Mouse (Mus musculus): ENCODE data around the gene Atp2b1. TPM values are rescaled to one million over a fixed set of nuclear protein-coding genes. Genes with fewer than 3 reads are reported as not detected.

Atp2b1 gene
- total RNA-seq, 1 experiment = 66.8 TPM

- Histone ChIP-seq H3K9me3 (ENCODE audit: control insufficient read depth, insufficient read depth, low read depth, low read length) (no peaks in the 10 kb centered on the region), H3K27ac (ENCODE audit: insufficient read depth, low read depth, low read length, poor library complexity, severe bottlenecking) (no peak overlapping the region), H3K4me3 (ENCODE audit: insufficient read depth in 1 of 2, low read depth in 1 of 2, low read length in 2 of 2, poor library complexity in 1 of 2, severe bottlenecking in 1 of 2) (no peak overlapping the region), H3K4me1 (ENCODE audit: control insufficient read depth in 2 of 2, insufficient read depth in 2 of 2, low read length in 2 of 2, poor library complexity in 1 of 2) (no peaks in the 10 kb centered on the region; a peak in 1 of 4 replicates), H3K9ac (ENCODE audit: insufficient read depth, low read depth, low read length, poor library complexity, severe bottlenecking) (no peak overlapping the region), H3K36me3 (ENCODE audit: control insufficient read depth, insufficient read depth, low read length, poor library complexity, severe bottlenecking) (no peaks in the 10 kb centered on the region)
- TF ChIP-seq ZNF384 (IDR thresholded peaks at IDR 0.05; ENCODE audit: low read depth, low read length) (no peak), HCFC1 (IDR thresholded peaks at IDR 0.05; ENCODE audit: borderline replicate concordance, insufficient read depth, low read length) (no peak), CHD2 (IDR thresholded peaks at IDR 0.05; ENCODE audit: low read depth, low read length) (no peak), MAFK (IDR thresholded peaks at IDR 0.05; ENCODE audit: insufficient read depth, low read depth, low read length) (no peak), ZC3H11A (IDR thresholded peaks at IDR 0.05; ENCODE audit: borderline replicate concordance, low read depth, low read length) (no peak)
- DNase-seq (ENCODE audit: low read depth, low spot score) = no peak
- in situ Hi-C loops (cut with MboI; ENCODE audit: low sequenced_read_pairs in 2 of 2, unreplicated experiment in 2 of 2) = no loop called here
These were observed 60.4 kb downstream of the Atp2b1 start for GRCm38 (mm10) chr10:98974645-98975044.

GRCm38 (mm10) chr10:98975611-98976010 is 61.4 kb downstream of the Atp2b1 start:
- H3K4me3 ChIP-seq (ENCODE audit: insufficient read depth in 1 of 2, low read depth in 1 of 2, low read length in 2 of 2, poor library complexity in 1 of 2, severe bottlenecking in 1 of 2) = no peak overlapping the region
- no peaks in the 10 kb centered on the region for H3K36me3 ChIP-seq (ENCODE audit: control insufficient read depth, insufficient read depth, low read length, poor library complexity, severe bottlenecking)
- no peaks in the 10 kb centered on the region for H3K9me3 ChIP-seq (ENCODE audit: control insufficient read depth, insufficient read depth, low read depth, low read length)
- no peak for DNase-seq (ENCODE audit: low read depth, low spot score)
- H3K27ac ChIP-seq (ENCODE audit: insufficient read depth, low read depth, low read length, poor library complexity, severe bottlenecking) = no peak overlapping the region
- no peak overlapping the region for H3K9ac ChIP-seq (ENCODE audit: insufficient read depth, low read depth, low read length, poor library complexity, severe bottlenecking)
- H3K4me1 ChIP-seq (ENCODE audit: control insufficient read depth in 2 of 2, insufficient read depth in 2 of 2, low read length in 2 of 2, poor library complexity in 1 of 2) = no peaks in the 10 kb centered on the region; a peak in 1 of 4 replicates
- no peak for TF ChIP-seq ZC3H11A (IDR thresholded peaks at IDR 0.05; ENCODE audit: borderline replicate concordance, low read depth, low read length)
- TF ChIP-seq MAFK (IDR thresholded peaks at IDR 0.05; ENCODE audit: insufficient read depth, low read depth, low read length) = no peak
- no peak for TF ChIP-seq ZNF384 (IDR thresholded peaks at IDR 0.05; ENCODE audit: low read depth, low read length)
- TF ChIP-seq CHD2 (IDR thresholded peaks at IDR 0.05; ENCODE audit: low read depth, low read length) = no peak
- in situ Hi-C loops (cut with MboI; ENCODE audit: low sequenced_read_pairs in 2 of 2, unreplicated experiment in 2 of 2) = no loop called here

- TF ChIP-seq ZNF384 (IDR thresholded peaks at IDR 0.05; ENCODE audit: low read depth, low read length) (no peak), HCFC1 (IDR thresholded peaks at IDR 0.05; ENCODE audit: borderline replicate concordance, insufficient read depth, low read length) (no peak), CHD2 (IDR thresholded peaks at IDR 0.05; ENCODE audit: low read depth, low read length) (no peak), MAFK (IDR thresholded peaks at IDR 0.05; ENCODE audit: insufficient read depth, low read depth, low read length) (no peak), ZC3H11A (IDR thresholded peaks at IDR 0.05; ENCODE audit: borderline replicate concordance, low read depth, low read length) (no peak)
- Histone ChIP-seq H3K4me1 (ENCODE audit: control insufficient read depth in 2 of 2, insufficient read depth in 2 of 2, low read length in 2 of 2, poor library complexity in 1 of 2) (no peaks in the 10 kb centered on the region; a peak in 1 of 4 replicates), H3K4me3 (ENCODE audit: insufficient read depth in 1 of 2, low read depth in 1 of 2, low read length in 2 of 2, poor library complexity in 1 of 2, severe bottlenecking in 1 of 2) (no peak overlapping the region), H3K9ac (ENCODE audit: insufficient read depth, low read depth, low read length, poor library complexity, severe bottlenecking) (no peak overlapping the region), H3K27ac (ENCODE audit: insufficient read depth, low read depth, low read length, poor library complexity, severe bottlenecking) (no peak overlapping the region), H3K36me3 (ENCODE audit: control insufficient read depth, insufficient read depth, low read length, poor library complexity, severe bottlenecking) (no peaks in the 10 kb centered on the region), H3K9me3 (ENCODE audit: control insufficient read depth, insufficient read depth, low read depth, low read length) (no peaks in the 10 kb centered on the region)
- in situ Hi-C loops (cut with MboI; ENCODE audit: low sequenced_read_pairs in 2 of 2, unreplicated experiment in 2 of 2) = no loop called here
- no peak for DNase-seq (ENCODE audit: low read depth, low spot score)
These were observed 62.8 kb downstream of the Atp2b1 start for GRCm38 (mm10) chr10:98976877-98977494.

- no peaks in the 10 kb centered on the region for H3K9me3 ChIP-seq (ENCODE audit: control insufficient read depth, insufficient read depth, low read depth, low read length)
- no peak overlapping the region for H3K27ac ChIP-seq (ENCODE audit: insufficient read depth, low read depth, low read length, poor library complexity, severe bottlenecking)
- TF ChIP-seq ZNF384 (IDR thresholded peaks at IDR 0.05; ENCODE audit: low read depth, low read length) (no peak), ZC3H11A (IDR thresholded peaks at IDR 0.05; ENCODE audit: borderline replicate concordance, low read depth, low read length) (no peak), HCFC1 (IDR thresholded peaks at IDR 0.05; ENCODE audit: borderline replicate concordance, insufficient read depth, low read length) (no peak), MAFK (IDR thresholded peaks at IDR 0.05; ENCODE audit: insufficient read depth, low read depth, low read length) (no peak), CHD2 (IDR thresholded peaks at IDR 0.05; ENCODE audit: low read depth, low read length) (no peak)
- H3K4me1 ChIP-seq (ENCODE audit: control insufficient read depth in 2 of 2, insufficient read depth in 2 of 2, low read length in 2 of 2, poor library complexity in 1 of 2) = no peaks in the 10 kb centered on the region
- no peak for DNase-seq (ENCODE audit: low read depth, low spot score)
- H3K36me3 ChIP-seq (ENCODE audit: control insufficient read depth, insufficient read depth, low read length, poor library complexity, severe bottlenecking) = no peaks in the 10 kb centered on the region
- in situ Hi-C loops (cut with MboI; ENCODE audit: low sequenced_read_pairs in 2 of 2, unreplicated experiment in 2 of 2) = no loop called here
- no peak overlapping the region for H3K4me3 ChIP-seq (ENCODE audit: insufficient read depth in 1 of 2, low read depth in 1 of 2, low read length in 2 of 2, poor library complexity in 1 of 2, severe bottlenecking in 1 of 2)
- H3K9ac ChIP-seq (ENCODE audit: insufficient read depth, low read depth, low read length, poor library complexity, severe bottlenecking) = no peak overlapping the region
These were observed 64.6 kb downstream of the Atp2b1 start for GRCm38 (mm10) chr10:98978766-98979165.

All from ES-E14 (cell line).